Mouse (Mus musculus): ENCODE data around the gene Btbd3.

DNA sequence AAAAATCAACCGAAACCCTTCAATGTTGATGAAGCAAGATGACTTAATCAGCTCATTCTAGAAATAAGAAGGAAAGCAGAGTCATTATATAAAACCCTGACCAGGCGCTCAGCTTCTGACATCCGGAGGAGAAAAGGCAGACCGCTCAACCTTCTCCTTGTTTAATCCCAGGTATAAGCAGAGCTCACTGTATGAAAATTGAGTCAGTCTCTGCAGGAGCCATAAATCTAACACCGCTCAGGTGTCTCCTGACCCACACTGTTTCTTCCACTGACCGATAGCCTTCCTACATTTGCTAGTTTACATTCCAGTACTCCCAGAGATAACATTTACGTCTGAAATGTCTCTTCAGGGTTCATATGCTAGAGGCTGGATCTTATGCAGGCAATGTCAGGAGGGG is 190.6 kb downstream of the Btbd3 start:
- no peak for TF ChIP-seq CTCF (IDR thresholded peaks at IDR 0.05; ENCODE audit: low read depth)
- no peak for TF ChIP-seq EP300 (IDR thresholded peaks at IDR 0.05; ENCODE audit: low read depth)

All from liver, postnatal 0 days (tissue).